Mouse (Mus musculus) right cerebral cortex, postnatal 14 days (tissue): ENCODE measurements around the gene Ephx1.
"Not testable (repeated sequence)": the region's sequence is repeated elsewhere in the genome, so short reads cannot be mapped to it uniquely, and the experiment has no call there.

Experiments
- DNase-seq: peaks from one replicate; pipeline ENCODE4 v3.0.0; 2022

The Ephx1 gene

DNA sequence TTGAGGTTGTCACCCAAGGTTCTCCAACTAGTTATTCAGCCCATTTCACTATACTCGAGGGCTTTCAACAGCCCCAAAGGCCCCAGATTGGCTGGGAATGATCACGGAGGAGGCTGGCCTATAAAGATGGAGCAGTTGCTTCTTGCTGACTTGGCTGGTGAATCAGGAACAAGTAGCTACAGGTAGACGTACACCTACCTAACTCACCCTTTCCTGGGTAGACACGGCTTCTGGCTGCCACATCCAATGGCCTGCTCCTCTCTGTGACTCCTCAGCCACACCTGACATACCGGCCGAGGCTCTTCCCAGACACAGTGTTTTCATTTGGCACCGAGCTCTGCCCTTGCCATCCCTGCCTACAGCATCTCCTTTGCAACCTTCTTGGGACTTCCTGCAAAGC lies 53.4 kb downstream of the Ephx1 start:
- DNase-seq = no peak

DNA sequence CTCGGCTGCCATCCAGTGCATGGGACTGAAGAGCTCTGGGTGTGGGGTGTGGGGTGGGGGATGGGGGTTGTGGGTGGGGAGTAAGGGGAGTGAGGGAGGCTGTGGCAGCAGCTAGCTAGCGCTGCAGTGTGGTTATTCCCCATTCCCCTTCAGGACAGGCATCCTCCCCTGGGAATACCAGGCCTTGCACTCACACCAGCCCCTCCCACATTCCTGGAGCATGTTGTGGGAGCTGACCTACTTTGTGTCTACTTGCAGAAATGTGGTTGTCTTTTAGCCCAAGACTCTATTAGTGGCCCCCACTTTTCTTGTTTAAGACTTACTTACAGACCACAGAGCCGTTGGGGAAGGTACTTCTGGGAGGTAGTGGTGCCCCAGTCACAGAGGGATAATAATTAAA lies 54.2 kb downstream of the Ephx1 start:
- no peak for DNase-seq

DNA sequence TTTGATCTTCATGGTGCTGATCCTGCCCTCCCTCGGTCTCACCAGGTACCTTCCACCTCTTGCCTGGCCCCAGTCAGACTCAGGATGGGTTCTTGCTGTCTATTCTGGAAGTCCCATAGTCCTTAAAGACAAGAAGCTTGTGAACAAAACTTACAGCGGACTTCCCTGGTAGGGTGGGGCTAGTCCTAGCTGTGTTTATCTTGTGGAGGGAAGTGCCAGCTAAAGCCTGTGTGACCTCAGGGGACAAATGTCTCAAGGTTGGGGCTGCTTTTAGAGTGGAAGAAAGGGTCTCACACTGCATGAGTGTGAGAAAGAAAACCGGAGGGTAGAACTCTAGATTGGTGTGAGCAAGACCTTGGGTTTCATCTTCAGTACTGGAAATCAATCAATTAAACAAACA lies 54.9 kb downstream of the Ephx1 start:
- no peak for DNase-seq

DNA sequence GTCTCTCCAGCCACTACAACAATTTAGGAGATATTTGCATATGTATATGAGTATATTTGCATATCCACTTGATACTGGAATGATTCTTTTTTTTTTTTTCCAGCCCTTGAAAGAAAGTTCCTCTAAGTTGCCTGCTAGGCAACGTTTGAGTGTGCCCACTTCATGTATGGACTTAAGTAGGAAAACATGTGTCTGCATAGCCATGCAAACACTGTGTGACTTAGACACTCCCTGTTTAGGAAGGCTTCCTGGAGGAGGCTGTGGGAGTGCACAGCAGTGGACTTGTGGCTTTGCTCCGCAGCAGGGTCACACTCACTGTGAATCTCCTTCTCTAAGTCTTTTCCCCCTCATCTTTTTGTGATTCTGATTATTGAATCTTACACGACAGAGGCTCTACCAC lies 61.9 kb downstream of the Ephx1 start:
- no peak for DNase-seq

DNA sequence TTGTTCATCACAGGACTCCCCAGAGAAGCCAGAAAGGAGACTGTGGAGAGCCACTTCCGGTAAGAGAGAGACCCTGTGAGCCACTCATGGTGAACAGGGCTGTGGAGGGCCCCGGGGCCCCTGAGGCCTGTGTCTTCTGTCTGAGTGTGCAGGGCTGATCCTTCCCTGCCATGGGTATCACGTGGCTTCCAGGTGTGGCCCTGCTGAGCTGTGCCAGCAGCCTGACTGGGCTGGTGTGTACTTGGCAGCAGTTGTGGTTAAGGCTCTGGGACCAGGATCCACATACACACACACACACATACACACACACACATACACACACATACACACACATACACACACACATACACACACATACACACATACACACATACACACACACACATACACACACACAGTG lies 62.7 kb downstream of the Ephx1 start:
- DNase-seq = no peak

DNA sequence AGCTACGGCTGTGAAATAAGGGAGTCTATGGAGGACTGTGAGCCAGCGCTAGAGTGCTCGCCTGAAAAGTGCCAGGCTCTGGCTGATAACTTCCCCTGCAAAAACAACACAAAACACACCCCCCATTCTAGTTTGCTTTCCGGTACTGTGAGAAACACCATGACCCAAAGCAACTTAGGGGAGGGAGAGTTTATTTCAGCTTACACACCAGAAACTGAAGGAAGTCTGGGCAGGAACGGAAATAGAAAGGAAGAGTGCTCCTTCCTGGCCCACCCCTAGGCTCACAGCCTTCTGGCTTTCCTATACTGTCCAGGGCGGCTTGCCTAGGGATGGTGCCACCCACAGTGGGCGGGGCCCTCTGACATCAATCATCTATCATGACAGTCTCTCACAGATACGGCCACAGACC lies 63.7 kb downstream of the Ephx1 start:
- no peak for DNase-seq

DNA sequence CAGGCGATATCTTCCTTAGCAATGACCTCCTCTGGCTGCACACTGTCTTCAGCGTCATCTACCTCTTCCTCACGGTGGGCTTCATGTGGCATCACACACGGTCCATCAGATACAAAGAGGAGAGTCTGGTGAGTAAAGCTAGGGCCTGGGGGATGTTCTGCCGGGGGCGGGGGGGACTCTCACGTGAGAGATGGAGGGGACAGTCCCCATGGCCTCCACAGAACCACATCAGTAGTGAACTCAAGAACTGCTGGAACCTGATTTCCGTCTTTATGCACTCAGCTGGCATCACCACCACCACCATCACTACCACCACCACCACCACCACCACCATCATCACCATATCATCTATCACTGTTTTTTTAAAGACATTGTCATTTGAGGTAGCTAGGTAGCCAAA lies 64.3 kb downstream of the Ephx1 start:
- DNase-seq = no peak

DNA sequence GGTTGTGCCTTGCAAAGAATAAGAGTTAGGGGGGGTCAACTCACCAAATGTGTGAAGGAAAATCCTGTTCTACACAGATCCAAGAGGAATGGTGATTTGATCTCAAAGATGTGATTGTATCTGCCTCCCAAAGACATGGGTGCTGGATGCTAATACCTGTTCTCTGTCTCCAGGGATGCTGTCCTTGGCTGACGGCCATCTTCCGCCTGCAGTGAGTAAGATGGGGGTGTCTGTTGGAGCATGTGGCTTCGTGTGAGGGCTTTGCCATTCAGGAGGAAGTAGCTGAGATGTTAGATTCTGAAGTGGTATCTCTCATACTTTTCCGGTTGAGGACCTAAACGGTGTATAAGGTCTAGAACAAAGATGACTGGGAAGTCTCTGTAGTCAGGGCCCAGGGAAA lies 67.9 kb downstream of the Ephx1 start:
- DNase-seq = no peak

- no peak for DNase-seq
These were observed 68.5 kb downstream of the Ephx1 start for GRCm38 (mm10) chr1:180952085-180952746.

- no peak for DNase-seq
These were observed 74.3 kb downstream of the Ephx1 start for GRCm38 (mm10) chr1:180946448-180946847.

GRCm38 (mm10) chr1:180945001-180945980 lies 75.4 kb downstream of the Ephx1 start:
- DNase-seq = no peak

- DNase-seq = no peak
These were observed 76.2 kb downstream of the Ephx1 start for GRCm38 (mm10) chr1:180944553-180944952.

DNA sequence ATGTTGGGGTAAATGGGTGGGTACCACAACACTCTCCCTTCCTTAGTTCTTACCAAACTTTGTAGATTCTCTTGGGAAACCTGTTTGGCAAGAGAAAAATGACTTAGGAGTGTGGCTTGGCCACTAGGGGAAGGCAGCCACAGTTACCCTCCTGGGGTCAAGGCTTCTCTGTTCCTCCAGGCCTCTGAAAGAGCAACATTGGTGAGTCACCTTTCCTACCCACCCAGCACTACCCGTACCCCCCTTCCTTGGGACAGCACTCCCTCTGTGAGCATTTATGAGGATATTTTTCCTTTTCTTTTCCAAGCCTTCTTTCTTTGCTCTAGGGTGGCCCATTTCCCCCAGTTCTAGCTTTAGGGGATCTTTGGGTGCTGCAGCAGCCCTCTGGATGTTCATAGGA lies 76.8 kb downstream of the Ephx1 start:
- DNase-seq = no peak

DNA sequence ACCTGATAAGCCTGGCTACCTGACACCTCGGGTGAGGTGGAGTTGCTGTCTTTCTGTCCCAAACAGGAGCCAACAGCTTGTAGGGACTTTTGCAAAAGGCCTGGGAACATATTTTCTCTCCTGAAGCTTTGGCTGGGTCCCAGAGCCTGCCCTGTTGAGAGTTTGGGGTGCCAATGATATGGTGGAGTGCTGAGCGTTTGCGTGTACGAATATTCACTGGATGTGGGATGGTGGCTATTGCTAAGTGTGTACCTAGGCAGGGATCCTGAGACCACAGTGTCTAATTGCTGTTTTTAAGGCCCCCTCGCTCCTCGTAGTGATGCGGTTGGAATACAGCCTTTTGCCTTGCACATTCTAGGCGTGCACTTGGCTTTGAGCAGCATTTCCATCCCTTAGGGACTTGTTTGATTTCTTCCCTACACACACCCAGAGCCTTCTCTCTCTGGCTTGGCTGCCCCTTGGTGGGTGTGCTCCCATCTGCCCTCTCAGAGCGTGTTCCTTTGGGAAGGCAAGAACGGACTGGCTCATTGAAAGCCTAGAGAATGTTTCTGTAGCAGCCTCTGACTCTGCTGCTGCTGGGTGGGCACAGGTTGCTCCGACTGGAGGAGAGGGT lies 77.6 kb downstream of the Ephx1 start:
- DNase-seq = no peak

- DNase-seq = peak; percentile 40
These were observed 78.3 kb downstream of the Ephx1 start, which contains the start of gene Tmem63a for GRCm38 (mm10) chr1:180942166-180943031. Gene Tmem63a, plus strand, starts transcription at chr1:180942344.

- DNase-seq = no peak
These were observed 79.0 kb downstream of the Ephx1 start for GRCm38 (mm10) chr1:180941726-180942125.

GRCm38 (mm10) chr1:180940776-180941460 lies 79.8 kb downstream of the Ephx1 start:
- no peak for DNase-seq

DNA sequence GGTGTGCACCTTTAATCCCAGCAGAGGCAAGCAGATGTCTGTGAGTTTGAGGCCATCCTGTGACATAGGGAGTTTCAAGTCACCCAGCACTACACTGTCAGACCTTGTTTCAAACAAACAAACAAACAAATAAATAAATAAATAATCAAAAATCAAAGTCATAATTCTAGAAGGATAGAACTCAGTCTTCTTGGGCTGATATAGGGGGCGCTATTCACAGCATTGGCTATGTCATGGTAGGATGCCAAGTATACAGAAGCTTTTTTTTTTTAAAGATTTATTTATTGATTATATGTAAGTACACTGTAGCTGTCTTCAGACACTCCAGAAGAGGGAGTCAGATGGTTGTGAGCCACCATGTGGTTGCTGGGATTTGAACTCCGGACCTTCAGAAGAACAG lies 81.9 kb downstream of the Ephx1 start:
- not testable (repeated sequence) for DNase-seq

DNA sequence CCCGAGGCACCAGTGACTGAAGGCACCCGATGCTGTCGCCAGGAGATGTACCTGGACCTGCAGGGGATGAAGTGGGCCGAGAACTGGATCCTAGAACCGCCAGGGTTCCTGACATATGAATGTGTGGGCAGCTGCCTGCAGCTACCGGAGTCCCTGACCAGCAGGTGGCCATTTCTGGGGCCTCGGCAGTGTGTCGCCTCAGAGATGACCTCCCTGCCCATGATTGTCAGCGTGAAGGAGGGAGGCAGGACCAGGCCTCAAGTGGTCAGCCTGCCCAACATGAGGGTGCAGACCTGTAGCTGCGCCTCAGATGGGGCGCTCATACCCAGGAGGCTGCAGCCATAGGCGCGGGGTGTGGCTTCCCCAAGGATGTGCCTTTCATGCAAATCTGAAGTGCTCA lies 83.1 kb downstream of the Ephx1 start:
- DNase-seq = not testable (repeated sequence)

GRCm38 (mm10) chr1:180936610-180937398 lies 83.9 kb downstream of the Ephx1 start:
- not testable (repeated sequence) for DNase-seq
